Mouse (Mus musculus) heart, postnatal 0 days (tissue): ENCODE results near the gene Glod4.

Source experiments
- CTCF ChIP-seq: IDR thresholded peaks from 2 replicates; pipeline ENCODE4 v1.5.1; 2016; ENCODE audit warnings: antibody characterized with exemption, control low read depth, low read depth
- EP300 ChIP-seq: IDR thresholded peaks from 2 replicates; pipeline ENCODE4 v1.6.1; 2016; ENCODE audit warnings: antibody characterized with exemption, low read depth

DNA sequence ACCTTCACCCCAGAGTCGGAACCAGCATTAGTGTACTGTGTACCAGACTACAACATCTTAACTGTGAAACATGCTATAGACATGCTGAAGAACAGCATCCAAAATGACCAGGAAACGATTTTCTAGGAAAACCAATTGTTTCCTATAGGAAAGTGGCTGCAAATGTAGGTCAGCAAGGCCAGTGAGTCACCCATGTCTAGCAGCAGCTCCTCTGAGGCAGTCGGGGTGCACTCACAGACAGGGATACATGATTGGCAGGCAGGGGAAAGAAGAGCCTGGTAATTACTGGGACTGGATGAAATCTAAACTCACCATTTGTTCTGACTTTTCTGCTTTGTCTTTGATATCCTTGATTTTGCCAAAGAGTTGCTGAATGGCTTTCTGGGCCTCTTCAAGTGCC, 105.5 kb downstream of the Glod4 start:
- no peak for TF ChIP-seq CTCF
- TF ChIP-seq EP300: no peak
